Mouse (Mus musculus): ENCODE data around the gene Klk7.

Klk7 gene

DNA sequence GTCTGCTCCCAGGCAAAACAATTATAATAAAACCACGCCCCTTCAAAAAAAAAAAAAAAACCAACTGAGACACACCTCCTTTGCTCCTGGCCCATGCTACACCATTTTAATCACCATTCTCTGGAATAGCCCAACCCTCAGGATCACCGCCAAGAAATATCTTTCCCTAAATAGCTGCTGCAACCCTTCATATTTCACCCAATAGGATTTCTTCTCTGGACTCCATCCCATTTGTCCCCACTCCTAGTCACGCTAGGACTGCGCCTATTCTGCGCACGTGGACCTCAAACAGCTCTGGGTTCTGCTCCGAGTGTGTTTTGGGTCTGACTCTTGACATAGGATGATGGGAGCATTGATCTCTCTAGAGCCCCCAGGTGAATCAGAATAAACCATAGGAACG lies 14.7 kb upstream of the Klk7 start:
- no peak for DNase-seq (ENCODE audit: low read depth, low spot score)

DNA sequence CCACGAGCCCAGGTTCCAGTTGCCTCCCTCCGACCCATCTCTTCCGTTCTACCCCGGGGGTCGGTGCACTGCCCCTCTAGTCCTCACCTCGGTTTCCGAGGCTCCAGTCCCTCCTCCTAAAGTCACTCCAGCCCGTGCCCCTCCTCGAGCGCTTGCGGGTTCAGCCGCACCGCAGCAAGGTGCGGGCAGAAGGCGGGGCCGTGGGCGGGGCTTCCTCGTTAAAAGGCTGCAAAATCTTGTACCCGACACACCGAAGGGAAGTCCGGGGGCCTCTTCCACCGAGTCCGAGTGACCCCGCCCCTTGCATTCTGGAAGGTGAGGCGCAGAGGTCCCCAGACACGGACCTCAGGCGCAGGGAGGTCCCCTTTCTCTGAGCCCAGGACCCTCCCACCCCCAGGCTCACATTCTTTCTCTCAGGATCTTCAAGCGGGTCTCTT lies 13.7 kb upstream of the Klk7 start, which contains the start of gene Klk8:
Klk8 (plus strand) TSS at position 245 of the 437 bp plus-strand sequence.
- no peak for DNase-seq (ENCODE audit: low read depth, low spot score)

DNA sequence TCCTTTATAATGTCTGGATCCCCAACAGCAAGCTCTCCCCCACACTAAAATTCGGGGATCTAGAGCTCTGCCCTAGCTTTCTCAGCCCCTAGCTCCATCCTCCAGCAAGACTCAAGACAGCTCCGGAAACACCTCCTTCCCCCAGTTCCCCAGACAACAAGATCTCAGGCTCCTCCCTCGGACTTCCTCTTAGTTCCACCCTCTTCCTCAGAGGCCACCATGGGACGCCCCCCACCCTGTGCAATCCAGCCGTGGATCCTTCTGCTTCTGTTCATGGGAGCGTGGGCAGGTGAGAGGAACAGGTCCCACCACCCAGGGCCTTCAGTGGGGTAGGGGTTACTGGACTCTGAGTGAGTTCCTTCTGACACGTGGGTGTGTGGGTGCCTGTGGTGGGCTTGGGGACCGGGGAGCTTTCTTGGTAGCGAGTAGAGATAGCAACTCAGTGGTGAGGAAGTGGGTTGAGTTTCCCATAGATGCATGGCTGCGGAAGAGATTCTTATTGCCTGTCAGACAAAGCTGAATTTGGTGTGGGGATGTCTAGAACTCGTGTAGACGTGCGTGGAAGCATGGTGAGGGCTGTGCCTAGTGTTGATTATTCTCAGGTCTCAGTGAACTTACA lies 13.1 kb upstream of the Klk7 start:
- DNase-seq (ENCODE audit: low read depth, low spot score) = no peak

DNA sequence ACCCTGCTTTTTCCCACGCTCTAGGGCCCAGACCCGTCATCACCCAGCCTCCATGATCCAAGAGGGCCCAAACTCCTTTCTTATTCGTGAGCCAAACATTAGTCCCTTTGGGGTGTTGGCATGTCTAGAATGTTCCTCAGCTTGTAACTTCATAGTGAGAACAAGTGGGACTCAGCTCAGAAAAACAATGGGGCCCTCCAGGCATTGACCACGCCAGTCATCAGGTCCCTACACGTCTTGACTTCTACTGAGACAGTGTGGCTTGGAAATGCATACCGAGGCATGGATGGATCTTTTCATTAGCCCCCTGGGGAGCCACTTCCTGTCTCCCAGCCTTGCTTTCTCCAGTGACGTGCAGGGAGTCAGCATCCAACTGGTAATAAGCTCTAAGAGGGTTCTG lies 11.2 kb upstream of the Klk7 start:
- no peak for DNase-seq (ENCODE audit: low read depth, low spot score)

DNA sequence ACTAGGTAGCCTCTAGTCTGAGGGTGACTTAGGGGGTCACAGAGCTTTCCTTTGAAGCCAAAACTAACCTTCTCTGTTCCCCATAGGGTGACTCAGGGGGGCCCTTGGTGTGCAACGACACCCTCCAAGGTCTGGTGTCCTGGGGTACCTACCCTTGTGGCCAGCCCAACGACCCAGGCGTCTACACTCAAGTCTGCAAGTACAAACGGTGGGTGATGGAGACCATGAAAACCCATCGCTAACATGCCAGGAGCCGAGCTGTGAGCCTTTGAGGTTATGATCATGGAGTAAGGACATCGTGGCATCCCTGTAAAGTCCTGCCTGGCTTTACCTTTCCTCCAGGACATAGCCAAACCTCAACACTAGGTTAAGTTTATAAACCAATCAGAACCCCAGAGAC lies 4.1 kb downstream of the Klk7 start:
- DNase-seq (ENCODE audit: low read depth, low spot score) = no peak

DNA sequence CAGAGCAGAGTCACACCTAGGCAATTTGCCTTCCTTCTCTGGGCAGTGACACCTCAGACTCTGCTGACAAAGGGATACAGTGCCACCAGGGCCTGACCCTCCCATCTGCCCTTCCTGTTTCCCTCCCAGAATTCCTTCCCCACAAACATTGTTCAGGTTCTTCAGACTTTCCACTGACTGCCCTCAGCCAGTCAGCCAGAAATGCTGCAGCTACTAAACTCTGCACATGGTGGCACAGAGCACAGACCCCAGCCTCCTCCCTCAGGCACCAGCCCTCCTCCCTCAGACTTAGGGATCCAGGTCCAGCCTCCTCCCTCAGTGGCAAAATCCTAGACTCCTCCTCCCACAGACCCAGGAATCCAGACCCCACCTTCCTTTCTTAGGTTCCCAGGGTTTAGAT lies 5.7 kb downstream of the Klk7 start:
- no peak for DNase-seq (ENCODE audit: low read depth, low spot score)

DNA sequence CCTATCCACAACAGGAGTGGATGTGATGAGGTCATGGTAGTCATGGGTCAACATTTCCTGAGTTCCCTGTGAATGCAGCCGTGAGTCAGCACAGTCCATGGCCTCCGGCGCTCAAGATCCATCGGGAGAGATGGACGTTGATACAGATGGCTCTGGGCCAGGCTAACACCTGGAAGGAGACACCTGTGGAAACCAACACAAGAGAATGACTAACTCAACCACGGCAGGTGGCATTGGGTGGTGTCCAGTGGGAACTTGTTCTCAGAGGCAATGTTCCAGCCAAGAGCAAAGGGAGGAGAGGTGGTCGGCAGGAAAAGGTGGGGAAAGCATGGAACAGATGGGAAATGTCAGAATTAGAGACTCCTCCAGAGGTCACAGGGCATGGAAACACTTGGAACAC lies 10.5 kb downstream of the Klk7 start:
- no peak for DNase-seq (ENCODE audit: low read depth, low spot score)

DNA sequence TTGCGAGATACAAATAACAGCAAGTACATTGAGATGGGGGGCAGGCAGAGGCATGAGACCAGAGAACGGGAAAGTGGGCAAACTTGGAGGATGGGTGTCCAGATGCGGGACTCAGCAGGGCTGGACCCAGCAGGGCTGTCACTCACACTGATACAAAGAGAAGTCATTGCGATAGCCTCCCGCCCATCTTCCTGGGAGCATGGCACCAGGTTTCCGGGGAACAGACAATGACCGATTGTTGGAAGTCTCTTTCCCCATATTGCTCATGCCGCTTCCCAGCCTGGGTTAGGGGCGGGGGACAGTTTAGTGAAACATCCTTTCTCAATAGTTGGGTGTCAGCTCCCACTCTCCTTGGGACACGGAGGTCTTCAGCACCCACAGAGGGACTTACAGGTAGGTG lies 13.1 kb downstream of the Klk7 start, which contains the start of gene Klk6:
Klk6 (plus strand) TSS at position 301 of the 400 bp plus-strand sequence.
- no peak for DNase-seq (ENCODE audit: low read depth, low spot score)

DNA sequence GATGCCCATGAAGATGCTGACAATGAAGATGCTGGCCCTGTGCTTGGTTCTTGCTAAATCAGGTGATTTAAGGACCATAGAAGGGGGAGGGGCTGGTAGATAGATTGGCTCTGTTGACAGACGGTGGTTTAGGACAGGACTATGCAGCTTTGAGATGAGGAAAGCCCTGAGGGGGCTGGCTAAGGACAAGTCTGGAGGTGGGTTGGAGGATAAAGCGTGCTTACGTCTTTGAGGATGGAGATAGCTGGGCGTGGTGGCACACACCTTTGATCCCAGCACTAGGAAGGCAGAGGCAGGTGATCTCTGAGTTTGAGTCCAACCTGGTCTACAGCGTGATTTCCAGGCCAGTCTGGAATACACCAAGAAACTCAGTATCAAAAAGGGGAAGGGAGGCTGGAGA lies 15.0 kb downstream of the Klk7 start:
- no peak for DNase-seq (ENCODE audit: low read depth, low spot score)

DNA sequence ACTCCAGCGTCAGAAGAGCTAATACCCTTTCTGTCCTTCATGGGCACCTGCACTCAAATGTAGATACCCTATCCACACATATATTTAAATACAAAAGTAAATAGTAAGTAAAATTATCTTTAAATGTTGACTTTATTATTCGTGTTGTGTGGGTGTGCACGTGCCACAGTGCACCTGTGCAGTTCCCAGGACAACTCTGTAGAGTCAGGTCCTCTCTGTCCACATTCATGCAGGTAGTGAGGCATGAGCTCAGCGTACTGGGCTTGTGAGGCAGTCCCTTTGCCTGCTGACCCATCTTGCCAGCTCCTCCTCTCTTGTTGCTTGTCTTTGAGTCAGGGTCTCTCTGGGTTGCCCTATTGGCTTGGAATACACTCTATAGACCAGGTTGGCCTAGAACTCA lies 16.6 kb downstream of the Klk7 start:
- DNase-seq (ENCODE audit: low read depth, low spot score) = no peak

DNA sequence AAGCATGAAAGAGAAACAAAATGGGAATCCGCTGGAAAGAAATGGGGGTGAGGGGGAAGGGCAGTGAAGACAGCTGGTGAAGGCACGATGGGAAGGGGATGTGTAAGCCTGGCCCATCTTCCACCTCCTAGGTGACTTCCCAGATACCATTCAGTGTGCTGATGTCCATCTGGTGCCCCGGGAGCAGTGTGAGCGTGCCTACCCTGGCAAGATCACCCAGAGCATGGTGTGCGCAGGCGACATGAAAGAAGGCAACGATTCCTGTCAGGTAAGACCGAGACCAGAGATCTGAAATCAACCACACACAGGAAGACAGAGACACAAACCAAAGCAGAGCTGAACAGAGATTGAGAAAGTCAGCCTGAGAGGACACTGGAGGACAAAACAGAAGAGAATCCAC lies 17.9 kb downstream of the Klk7 start:
- no peak for DNase-seq (ENCODE audit: low read depth, low spot score)

DNA sequence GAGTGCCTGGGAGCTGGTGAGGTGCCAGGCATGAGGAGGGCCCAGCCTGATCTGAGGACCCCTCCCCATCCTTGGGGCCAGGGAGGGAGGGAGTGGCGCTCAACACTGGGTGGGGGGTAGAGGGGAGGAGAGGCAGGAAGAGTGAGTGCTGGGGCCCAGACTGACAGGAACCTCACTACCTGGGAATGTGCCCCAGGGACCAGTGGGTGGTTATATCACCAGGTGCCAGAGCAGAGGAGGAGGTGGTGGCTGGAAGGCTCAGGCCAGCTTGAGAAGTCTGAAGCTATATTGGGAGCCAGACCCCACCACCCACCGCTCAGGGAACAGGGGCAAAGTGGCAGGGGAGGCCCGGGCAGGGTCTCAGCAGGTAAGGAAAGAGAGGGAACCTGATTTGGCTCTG lies 30.6 kb downstream of the Klk7 start, which contains the start of gene Klk5:
Klk5 (plus strand) TSS at position 271 of the 400 bp plus-strand sequence.
- DNase-seq (ENCODE audit: low read depth, low spot score) = no peak

DNA sequence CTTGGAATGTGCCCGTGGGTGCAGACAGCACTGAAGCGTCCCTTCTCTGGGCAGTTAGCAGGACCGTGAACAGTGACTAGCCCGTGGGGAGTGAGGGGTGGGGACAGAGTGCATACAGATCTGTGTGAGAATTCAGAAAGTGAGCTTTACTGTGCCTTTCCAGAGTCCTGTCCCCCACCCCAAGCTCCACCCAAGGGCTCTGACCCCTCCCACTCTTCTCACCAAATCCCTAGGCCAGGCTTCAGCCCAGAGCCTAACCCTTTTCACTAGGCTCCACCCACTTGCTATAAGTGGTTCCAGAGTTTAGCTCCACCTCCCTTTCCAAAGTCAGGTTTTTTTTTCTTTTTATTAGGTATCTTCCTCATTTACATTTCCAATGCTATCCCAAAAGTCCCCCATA lies 32.7 kb downstream of the Klk7 start:
- DNase-seq (ENCODE audit: low read depth, low spot score) = no peak

DNA sequence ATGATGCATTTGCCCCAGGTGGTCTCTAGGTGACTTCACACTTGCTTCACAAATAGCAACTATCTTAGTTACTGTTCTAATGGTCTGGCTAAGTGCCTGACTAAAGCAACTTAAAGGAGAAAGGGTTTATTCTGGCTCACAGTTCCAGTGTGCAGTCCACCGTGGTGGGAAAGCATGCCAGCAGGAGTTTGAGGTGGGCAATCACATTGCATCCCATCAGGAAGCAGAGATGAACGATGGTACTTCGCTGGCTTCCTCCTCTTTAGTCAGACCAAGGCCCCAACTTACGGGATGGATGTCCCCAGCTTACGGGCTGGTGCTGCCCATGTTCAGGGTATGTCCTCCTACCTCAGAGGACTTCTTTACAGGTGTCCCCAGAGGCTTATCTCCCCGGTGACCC lies 40.5 kb downstream of the Klk7 start:
- no peak for DNase-seq (ENCODE audit: low read depth, low spot score)

DNA sequence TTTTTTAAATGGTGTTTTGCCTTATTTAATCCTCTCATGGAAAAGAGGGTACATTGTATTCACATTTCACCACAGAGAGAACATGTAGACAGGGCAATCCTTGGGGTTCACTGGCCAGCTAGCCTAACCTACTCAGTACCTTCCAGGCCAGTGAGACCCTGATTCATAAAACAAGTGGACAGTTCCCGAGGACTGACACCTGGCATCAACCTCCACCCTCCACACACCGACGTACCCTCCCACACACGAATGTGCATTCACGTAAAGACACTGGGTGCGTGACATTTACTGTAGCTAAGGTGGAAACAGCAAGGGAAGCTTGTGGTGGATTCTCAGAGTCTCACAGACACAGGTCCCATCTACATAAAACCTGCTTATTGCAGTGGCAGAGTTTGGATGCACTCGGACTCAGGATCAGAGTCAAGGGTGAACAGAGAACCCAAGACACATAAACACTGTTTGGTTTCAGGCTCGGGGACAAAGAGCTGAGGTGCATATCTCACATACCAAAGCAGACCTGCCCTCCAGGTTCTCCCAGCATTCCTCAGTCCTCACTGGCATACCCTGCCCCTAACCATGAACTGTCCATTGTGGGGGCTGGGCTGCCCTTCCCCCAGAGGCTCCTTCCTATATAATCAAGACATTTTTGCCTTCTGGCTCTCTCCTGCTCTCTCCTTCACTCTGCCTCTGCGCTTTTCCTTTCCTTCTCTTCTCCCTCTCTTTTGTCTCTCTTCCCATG lies 43.7 kb downstream of the Klk7 start:
- no peak for DNase-seq (ENCODE audit: low read depth, low spot score)

DNA sequence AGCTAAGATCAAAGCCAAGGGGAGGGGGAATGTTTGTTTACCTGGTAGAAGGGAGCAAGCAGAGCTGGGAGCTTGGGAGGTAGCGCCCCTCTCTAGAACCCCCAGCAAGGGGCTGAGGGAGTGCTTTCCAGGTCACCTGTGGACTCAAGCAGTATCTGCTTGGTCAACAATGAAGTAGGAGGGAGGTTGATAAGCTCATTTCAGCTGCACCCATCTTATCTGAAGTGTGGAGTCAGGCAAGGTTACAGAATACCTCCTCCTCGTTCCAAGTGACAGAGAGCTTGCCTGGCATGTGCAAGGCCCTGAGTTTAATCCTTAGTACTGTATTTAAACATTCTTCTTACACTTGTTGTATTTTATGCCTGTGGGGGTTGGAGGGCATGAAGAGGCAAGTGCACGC lies 44.6 kb downstream of the Klk7 start:
- DNase-seq (ENCODE audit: low read depth, low spot score) = no peak

DNA sequence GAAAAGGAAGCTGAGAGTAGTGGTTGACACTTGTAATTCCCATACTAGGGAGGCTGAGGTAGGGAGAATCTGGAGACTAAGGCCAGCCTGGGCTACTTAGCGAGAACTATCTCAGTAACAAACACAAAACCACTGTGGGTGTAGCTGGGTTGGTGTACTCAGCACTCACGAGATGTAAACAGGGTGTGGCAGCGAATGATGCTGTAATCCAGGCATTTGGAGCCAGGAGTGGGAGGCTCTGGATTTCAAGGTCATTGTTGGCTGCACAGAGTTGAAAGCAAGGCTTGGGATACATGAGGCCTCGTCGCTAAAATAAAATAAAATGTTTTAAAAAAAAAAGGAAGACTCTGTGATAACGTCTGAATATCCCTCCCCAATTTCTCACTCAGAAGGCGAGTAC lies 45.2 kb downstream of the Klk7 start:
- no peak for DNase-seq (ENCODE audit: low read depth, low spot score)

DNA sequence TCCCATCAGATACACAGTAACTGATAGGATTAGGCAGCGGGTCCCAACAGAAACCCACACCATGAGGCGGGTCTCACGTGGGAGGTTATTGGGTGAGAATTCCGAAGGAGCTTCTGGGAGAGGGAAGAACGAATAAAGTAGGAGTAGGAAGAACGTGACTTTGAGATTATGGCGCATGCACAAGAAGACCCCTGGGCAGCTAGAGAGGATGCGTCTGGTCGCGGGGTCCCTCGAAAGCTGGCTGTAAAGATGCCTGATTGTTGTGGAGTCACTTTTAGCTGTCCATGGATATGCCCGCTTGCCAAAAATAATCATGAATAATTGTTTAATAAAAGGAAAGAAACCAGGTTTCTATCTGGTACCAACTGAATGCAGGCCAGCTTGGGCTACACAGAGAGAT lies 46.4 kb downstream of the Klk7 start:
- DNase-seq (ENCODE audit: low read depth, low spot score) = no peak

DNA sequence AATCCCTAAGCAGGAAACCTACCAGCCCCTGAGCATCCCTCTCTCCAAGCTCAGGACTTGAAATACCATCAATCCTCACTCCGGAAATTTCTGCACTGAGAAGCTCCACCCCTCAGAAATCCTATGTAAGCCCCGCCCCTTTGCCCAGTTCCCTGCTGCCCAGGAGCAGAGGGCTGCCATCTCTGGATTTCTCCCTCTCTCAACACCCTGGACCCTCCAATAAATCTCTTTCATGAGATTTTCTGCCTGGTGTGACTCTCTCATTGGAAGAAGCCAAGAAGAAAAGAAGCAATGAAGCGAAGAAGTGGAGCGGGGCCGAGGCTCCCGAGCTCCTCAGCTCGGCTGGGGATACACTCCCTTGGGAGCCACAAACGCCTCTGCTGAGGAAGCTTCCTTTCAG lies 49.3 kb downstream of the Klk7 start:
- no peak for DNase-seq (ENCODE audit: low read depth, low spot score)

Data from 3T3-L1 (cell line).